25 mouse cellular contexts compared by ENCODE assay signal in the genomic region with DNA sequence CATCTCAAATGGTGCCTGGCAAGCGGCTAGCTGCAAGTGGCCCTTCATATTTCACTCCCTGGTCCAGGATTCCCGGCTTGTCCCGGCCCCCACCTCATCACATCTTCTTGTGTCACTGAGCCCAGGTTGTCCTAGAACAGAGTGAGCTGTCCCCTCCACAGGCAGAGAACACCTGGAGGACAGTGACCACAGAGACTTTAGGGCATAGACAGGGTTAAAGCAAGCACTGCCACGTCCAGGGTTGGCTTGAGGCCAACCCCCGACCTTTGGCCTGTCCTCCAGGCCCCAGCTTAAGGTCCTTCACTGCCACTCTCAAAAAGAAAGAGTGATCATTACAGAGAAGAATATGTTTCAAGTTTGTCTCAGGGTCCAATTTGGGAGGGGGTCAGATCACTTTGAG. TPM values are rescaled to one million over a fixed set of nuclear protein-coding genes. Genes with fewer than 3 reads are reported as not detected.
A peak's percentile ranks its signal among the peaks of the same experiment; 100 is the strongest.
DNase-seq lines count a peak whose midpoint lies in the region; ATAC-seq and TF ChIP-seq lines count a peak whose summit lies in the region.
"Had no signal": no experiment of that assay in that cellular context is flagged by ENCODE, and none has a peak within 500 bp of the region (broad histone marks: within the 10 kb centered on the region; RNA-seq: fewer than 3 reads in every experiment).

No protein-coding gene starts in this region.

- no peak for ATAC-seq in kidney, embryonic 15.5 days (replicated peaks; ENCODE audit: low FRiP score)
- ATAC-seq in liver, embryonic 16.5 days (ENCODE audit: low read depth), result peak; percentile 77
- ATAC-seq: CD4-positive, CD25-positive, alpha-beta regulatory T cell, adult 4 months; forebrain, embryonic 14.5 days; forebrain, postnatal 0 days had no signal

- no peak overlapping the region for H3K27ac ChIP-seq in kidney, adult 2 months (ENCODE audit: insufficient read depth, low read depth, low read length)
- H3K27ac ChIP-seq in kidney, embryonic 15.5 days, result no peak overlapping the region
- no peak overlapping the region; the same call in 1 of the 2 replicates for H3K27ac ChIP-seq in liver, embryonic 16.5 days (ENCODE audit: low read length)
- H3K27ac ChIP-seq: embryonic facial prominence, embryonic 12.5 days; embryonic facial prominence, embryonic 15.5 days; gastrocnemius, adult 2 months; heart, embryonic 10.5 days; heart, embryonic 13.5 days; hindbrain, embryonic 14.5 days had no signal

- no peak overlapping the region for H3K9ac ChIP-seq in kidney, embryonic 15.5 days
- H3K9ac ChIP-seq in liver, embryonic 16.5 days (ENCODE audit: low read depth, low read length), result no peak overlapping the region
- H3K9ac ChIP-seq: embryonic facial prominence, embryonic 12.5 days; embryonic facial prominence, embryonic 15.5 days; forebrain, postnatal 0 days; heart, embryonic 13.5 days; hindbrain, embryonic 14.5 days had no signal

- 44% methylated on average over 5 of the region's 5 CpGs for WGBS in kidney, adult 2 months
- 51% methylated on average over 5 of the region's 5 CpGs for WGBS in kidney, embryonic 15.5 days
- 53% methylated on average over 5 of the region's 5 CpGs for WGBS in liver, embryonic 16.5 days (ENCODE audit: insufficient replicate concordance)

- H3K4me2 ChIP-seq in kidney, embryonic 15.5 days, result no peak overlapping the region
- no peak overlapping the region for H3K4me2 ChIP-seq in liver, embryonic 16.5 days (ENCODE audit: low read depth, low read length)
- H3K4me2 ChIP-seq: embryonic facial prominence, embryonic 12.5 days; embryonic facial prominence, embryonic 15.5 days; heart, embryonic 13.5 days; hindbrain, embryonic 14.5 days had no signal

- no peaks in the 10 kb centered on the region for H3K36me3 ChIP-seq in kidney, adult 2 months (ENCODE audit: control insufficient read depth, insufficient read depth, low read length)
- no peaks in the 10 kb centered on the region for H3K36me3 ChIP-seq in kidney, embryonic 15.5 days
- H3K36me3 ChIP-seq in liver, embryonic 16.5 days (ENCODE audit: control insufficient read depth, insufficient read depth), result no peaks in the 10 kb centered on the region
- H3K36me3 ChIP-seq: embryonic facial prominence, embryonic 12.5 days; embryonic facial prominence, embryonic 15.5 days; heart, embryonic 10.5 days; heart, embryonic 13.5 days had no signal

- TF ChIP-seq CTCF in kidney, adult 2 months (conservative IDR thresholded peaks at IDR 0.05; ENCODE audit: insufficient read depth, insufficient read length, low read depth, low read length), result no peak

- no peak overlapping the region for H3K4me3 ChIP-seq in kidney, adult 2 months (ENCODE audit: insufficient read depth, low read depth, low read length)
- no peak overlapping the region for H3K4me3 ChIP-seq in kidney, embryonic 15.5 days (replicated peaks)
- no peak overlapping the region for H3K4me3 ChIP-seq in liver, embryonic 16.5 days (ENCODE audit: low read depth, low read length)
- H3K4me3 ChIP-seq: embryonic facial prominence, embryonic 12.5 days; embryonic facial prominence, embryonic 15.5 days; gastrocnemius, adult 2 months; heart, embryonic 10.5 days; heart, embryonic 13.5 days had no signal

- TF ChIP-seq POLR2A in kidney, adult 2 months (IDR thresholded peaks at IDR 0.05; ENCODE audit: low read depth, low read length), result no peak

- DNase-seq in kidney, adult 2 months, result peak; percentile 63
- DNase-seq in kidney, adult 18-20 months, result no peak
- peak; percentile 22 to 62 for DNase-seq in kidney, postnatal 25 days
- DNase-seq in liver, result no peak
- DNase-seq: adrenal gland, adult 2 months; adrenal gland, postnatal 14 days; cerebellum, adult 11 months; cerebellum, adult 2 months; cerebellum, adult 9-11 months; cerebellum, postnatal 25 days; forebrain, postnatal 0 days; gastrocnemius, adult 2 months; gastrocnemius, postnatal 14 days; heart, adult 18-20 months; heart, postnatal 14 days; heart, postnatal 4 days had no signal

- H3K9me3 ChIP-seq in kidney, embryonic 15.5 days (replicated peaks), result no peaks in the 10 kb centered on the region
- no peaks in the 10 kb centered on the region for H3K9me3 ChIP-seq in liver, embryonic 16.5 days (replicated peaks; ENCODE audit: control insufficient read depth, low read length)
- H3K9me3 ChIP-seq: embryonic facial prominence, embryonic 12.5 days; embryonic facial prominence, embryonic 15.5 days; heart, embryonic 10.5 days; heart, embryonic 13.5 days had no signal

- H3K4me1 ChIP-seq in kidney, adult 2 months (ENCODE audit: control insufficient read depth, insufficient read depth, low read length), result no peaks in the 10 kb centered on the region
- H3K4me1 ChIP-seq in kidney, embryonic 15.5 days, result no peaks in the 10 kb centered on the region
- H3K4me1 ChIP-seq in liver, embryonic 16.5 days (ENCODE audit: control insufficient read depth, low read depth, low read length), result peaks cover 3% of the 10 kb centered on the region; the same call in 1 of the 2 replicates
- H3K4me1 ChIP-seq: embryonic facial prominence, embryonic 12.5 days; embryonic facial prominence, embryonic 15.5 days; heart, embryonic 10.5 days; heart, embryonic 13.5 days had no signal

- H3K27me3 ChIP-seq in kidney, adult 2 months (replicated peaks; ENCODE audit: control insufficient read depth, insufficient read depth, low read length), result no peaks in the 10 kb centered on the region
- H3K27me3 ChIP-seq in kidney, embryonic 15.5 days, result no peaks in the 10 kb centered on the region
- no peaks in the 10 kb centered on the region for H3K27me3 ChIP-seq in liver, embryonic 16.5 days (ENCODE audit: control insufficient read depth, insufficient read depth, low read depth, low read length)
- H3K27me3 ChIP-seq: embryonic facial prominence, embryonic 12.5 days; embryonic facial prominence, embryonic 15.5 days; heart, embryonic 13.5 days had no signal

RNA-seq across cellular contexts. Expression of gene Bdh1, which starts 2.6 kb away (rescaled TPM):
- polyA plus RNA-seq in kidney, adult 2 months (2012; rRNA removed), result 197 and 276 TPM in 2 replicates
- polyA plus RNA-seq in kidney, embryonic 15.5 days (2015; fragmentation: Nextera tagmentation; extraction: Ambion mirVana), result 23.6 and 25.4 TPM in 2 replicates
- polyA plus RNA-seq in liver, embryonic 16.5 days (2015; fragmentation: Nextera tagmentation; extraction: Ambion mirVana), result 88.4 and 98.4 TPM in 2 replicates

Comparison
In these comparisons a context has a peak if more than half of its experiments do, and no peak if none do; other contexts are left out.
1. DNase-seq: peak in kidney, adult 2 months (single experiment) and kidney, postnatal 25 days (2 of 2); none in kidney, adult 18-20 months (single experiment) and liver (single experiment).